Mouse (Mus musculus) limb, embryonic 10.5 days (tissue): ENCODE results near the gene Tmem235. TPM values are rescaled to one million over a fixed set of nuclear protein-coding genes. Genes with fewer than 3 reads are reported as not detected.

Source experiments
- DNase-seq: peaks from one replicate; pipeline ENCODE4 v3.0.0-alpha.2; 2017; ENCODE audit warnings: low spot score
- H3K27ac ChIP-seq: fragments of 300-500 bp; sonication (generic); 2 replicates; pipeline ENCODE4 v1.5.1; 2016; ENCODE audit warnings: mild to moderate bottlenecking
- H3K27me3 ChIP-seq: fragments of 300-500 bp; sonication (generic); 2 replicates; pipeline ENCODE4 v1.6.1; 2016; ENCODE audit warnings: low read depth, mild to moderate bottlenecking; ENCODE audit not compliant: poor library complexity, severe bottlenecking
- H3K36me3 ChIP-seq: fragments of 300-500 bp; sonication (generic); 2 replicates; pipeline ENCODE4 v1.6.1; 2016; ENCODE audit warnings: mild to moderate bottlenecking, moderate library complexity
- H3K4me1 ChIP-seq: fragments of 300-500 bp; sonication (generic); 2 replicates; pipeline ENCODE4 v1.6.1; 2016
- H3K4me3 ChIP-seq: fragments of 300-500 bp; sonication (generic); 2 replicates; pipeline ENCODE4 v1.5.1; 2016; ENCODE audit warnings: mild to moderate bottlenecking, moderate library complexity
- H3K9me3 ChIP-seq: fragments of 300-500 bp; sonication (generic); replicated peaks from 2 replicates; pipeline ENCODE4 v1.6.1; 2016; ENCODE audit warnings: mild to moderate bottlenecking
- WGBS: fragments of 180-500 bp; shearing (Covaris S2); methylation state at CpG from one replicate; pipeline ENCODE4 v1.1.7; 2016; 5-methylcytosine and 5-hydroxymethylcytosine counted together
- polyA plus RNA-seq: library from polyadenylated mRNA; unstranded; fragments of >200 nt; fragmentation: Nextera tagmentation; extraction: Ambion mirVana; gene quantifications from 2 replicates; pipeline ENCODE4 v1.2.1, GENCODE M21; 2016

Tmem235 gene
- polyA plus RNA-seq, 1 experiment from 2014 or later, result not detected

- DNase-seq, result no peak
- WGBS, result 50% methylated on average over 6 of the region's 6 CpGs
- H3K4me1 ChIP-seq, result peaks cover 38% of the 10 kb centered on the region
- H3K9me3 ChIP-seq, result no peaks in the 10 kb centered on the region
- no peak overlapping the region for H3K4me3 ChIP-seq
- H3K27me3 ChIP-seq, result peaks cover 54% of the 10 kb centered on the region
- H3K36me3 ChIP-seq, result no peaks in the 10 kb centered on the region
- H3K27ac ChIP-seq, result no peak overlapping the region
Observed at GRCm38 (mm10) chr11:117892199-117892598, 31.6 kb downstream of the Tmem235 start.

- Histone ChIP-seq H3K27me3 (peaks cover 29% of the 10 kb centered on the region), H3K4me1 (peaks cover 19% of the 10 kb centered on the region), H3K4me3 (no peak overlapping the region), H3K36me3 (no peaks in the 10 kb centered on the region), H3K27ac (no peak overlapping the region), H3K9me3 (no peaks in the 10 kb centered on the region)
- 56% methylated on average over 10 of the region's 10 CpGs for WGBS
- no peak for DNase-seq
Observed at GRCm38 (mm10) chr11:117894676-117895075, 34.1 kb downstream of the Tmem235 start.

GRCm38 (mm10) chr11:117896533-117896932 lies 36.0 kb downstream of the Tmem235 start:
- Histone ChIP-seq H3K36me3 (no peaks in the 10 kb centered on the region), H3K27me3 (peaks cover 11% of the 10 kb centered on the region), H3K4me3 (no peak overlapping the region), H3K27ac (no peak overlapping the region), H3K4me1 (peaks cover under 1% of the 10 kb centered on the region; the same call in 1 of the 2 replicates), H3K9me3 (no peaks in the 10 kb centered on the region)
- no peak for DNase-seq
- 63% methylated on average over 2 of the region's 2 CpGs for WGBS

- DNase-seq, result no peak
- Histone ChIP-seq H3K9me3 (no peaks in the 10 kb centered on the region), H3K27me3 (no peaks in the 10 kb centered on the region), H3K4me3 (no peak overlapping the region), H3K36me3 (no peaks in the 10 kb centered on the region), H3K4me1 (peaks cover 15% of the 10 kb centered on the region; the same call in 1 of the 2 replicates), H3K27ac (no peak overlapping the region)
- 54% methylated on average over 2 of the region's 2 CpGs for WGBS
Observed at GRCm38 (mm10) chr11:117902282-117902681, 41.7 kb downstream of the Tmem235 start.

- no peaks in the 10 kb centered on the region for H3K9me3 ChIP-seq
- peaks cover 16% of the 10 kb centered on the region; the same call in 1 of the 2 replicates for H3K4me1 ChIP-seq
- no peaks in the 10 kb centered on the region for H3K27me3 ChIP-seq
- no peak overlapping the region for H3K27ac ChIP-seq
- H3K4me3 ChIP-seq, result no peak overlapping the region
- WGBS, result 83% methylated on average over 8 of the region's 8 CpGs
- H3K36me3 ChIP-seq, result no peaks in the 10 kb centered on the region
- no peak for DNase-seq
Observed at GRCm38 (mm10) chr11:117904442-117904841, 43.9 kb downstream of the Tmem235 start.

GRCm38 (mm10) chr11:117909337-117909736 lies 48.8 kb downstream of the Tmem235 start:
- DNase-seq, result no peak
- WGBS, result 94% methylated on average over 8 of the region's 8 CpGs
- no peaks in the 10 kb centered on the region for H3K36me3 ChIP-seq
- H3K27ac ChIP-seq, result no peak overlapping the region
- H3K4me1 ChIP-seq, result peaks cover 21% of the 10 kb centered on the region
- H3K9me3 ChIP-seq, result no peaks in the 10 kb centered on the region
- no peaks in the 10 kb centered on the region for H3K27me3 ChIP-seq
- H3K4me3 ChIP-seq, result no peak overlapping the region

- no peaks in the 10 kb centered on the region for H3K36me3 ChIP-seq
- H3K4me3 ChIP-seq, result peak overlapping the region; percentile 17
- H3K27me3 ChIP-seq, result no peaks in the 10 kb centered on the region
- H3K4me1 ChIP-seq, result peaks cover 14% of the 10 kb centered on the region
- peak overlapping the region; percentile 59 for H3K27ac ChIP-seq
- WGBS, result 34% methylated on average over 13 of the region's 13 CpGs
- DNase-seq, result peak; percentile 84
- no peaks in the 10 kb centered on the region for H3K9me3 ChIP-seq
Observed at GRCm38 (mm10) chr11:117912684-117913352, 52.3 kb downstream of the Tmem235 start.

- DNase-seq, result no peak
- H3K27me3 ChIP-seq, result no peaks in the 10 kb centered on the region
Observed at GRCm38 (mm10) chr11:117914531-117914930, 54.0 kb downstream of the Tmem235 start.

More at GRCm38 (mm10) chr11:117914531-117914930, 54.0 kb downstream of the Tmem235 start:
- Histone ChIP-seq H3K27ac (peak overlapping the region; percentile 46; the same call in 1 of the 2 replicates), H3K9me3 (no peaks in the 10 kb centered on the region), H3K36me3 (no peaks in the 10 kb centered on the region), H3K4me1 (peaks cover 25% of the 10 kb centered on the region), H3K4me3 (no peak overlapping the region)
- 52% methylated on average over 12 of the region's 12 CpGs for WGBS

Other genes starting within 250 kb of the Tmem235 start
- gene Tnrc6c, start 206.5 kb upstream of the Tmem235 start, polyA plus RNA-seq, result 11.4 and 14.1 TPM in 2 replicates
- gene Tmc8, start 78.7 kb upstream of the Tmem235 start, polyA plus RNA-seq, result 1.4 and 1.5 TPM in 2 replicates
- 25.1 and 28.2 TPM in 2 replicates for gene Tmc6, start 78.6 kb upstream of the Tmem235 start, polyA plus RNA-seq
- 1.6 and 2.3 TPM in 2 replicates for gene 6030468B19Rik, start 63.1 kb upstream of the Tmem235 start, polyA plus RNA-seq
- gene Gm20708, start 51.1 kb upstream of the Tmem235 start, polyA plus RNA-seq, result 0.23 and 0.58 TPM in 2 replicates
- gene Syngr2, start 51.1 kb upstream of the Tmem235 start, polyA plus RNA-seq, result 24.4 and 31.3 TPM in 2 replicates
- 2.4 and 3.3 TPM in 2 replicates for gene Afmid, start 34.8 kb upstream of the Tmem235 start, polyA plus RNA-seq
- 170 and 183 TPM in 2 replicates for gene Tk1, start 34.7 kb upstream of the Tmem235 start, polyA plus RNA-seq
- 395 and 434 TPM in 2 replicates for gene Birc5, start 11.5 kb upstream of the Tmem235 start, polyA plus RNA-seq
- 2.4 and 3.3 TPM in 2 replicates for gene Tha1, start 12.7 kb downstream of the Tmem235 start, polyA plus RNA-seq
- 11.2 and 13.2 TPM in 2 replicates for gene Socs3, start 109.3 kb downstream of the Tmem235 start, polyA plus RNA-seq
- gene Pgs1, start 125.5 kb downstream of the Tmem235 start, polyA plus RNA-seq, result 47.1 and 47.4 TPM in 2 replicates